Mouse (Mus musculus) stomach, postnatal 0 days (tissue): ENCODE data around the gene Tgfbi.

Source experiments
- CTCF ChIP-seq: IDR thresholded peaks from 2 replicates; pipeline ENCODE4 v1.5.1; 2016; ENCODE audit warnings: antibody characterized with exemption, low read depth, mild to moderate bottlenecking, moderate library complexity
- EP300 ChIP-seq: optimal IDR thresholded peaks from 2 replicates; pipeline ENCODE3; 2016; ENCODE audit warnings: antibody characterized with exemption

- TF ChIP-seq EP300 = no peak
- no peak for TF ChIP-seq CTCF
Measured at GRCm38 (mm10) chr13:56630081-56630480, 20.8 kb downstream of the Tgfbi start.
